Mouse (Mus musculus): Measurements from ENCODE around the gene Mycl.

GRCm38 (mm10) chr4:123026597-123026996 is 31.1 kb downstream of the Mycl start:
- no peak for TF ChIP-seq EP300 (IDR thresholded peaks at IDR 0.05; ENCODE audit: low read depth)
- no peak for TF ChIP-seq CTCF (IDR thresholded peaks at IDR 0.05; ENCODE audit: low read depth)

All from heart, postnatal 0 days (tissue).